Mouse (Mus musculus) thymus, postnatal 4 days (tissue): Measurements from ENCODE around the gene Rbm38.

ENCODE experiments used
- DNase-seq: peaks from one replicate; pipeline ENCODE4 v3.0.0; 2021

The Rbm38 gene

DNA sequence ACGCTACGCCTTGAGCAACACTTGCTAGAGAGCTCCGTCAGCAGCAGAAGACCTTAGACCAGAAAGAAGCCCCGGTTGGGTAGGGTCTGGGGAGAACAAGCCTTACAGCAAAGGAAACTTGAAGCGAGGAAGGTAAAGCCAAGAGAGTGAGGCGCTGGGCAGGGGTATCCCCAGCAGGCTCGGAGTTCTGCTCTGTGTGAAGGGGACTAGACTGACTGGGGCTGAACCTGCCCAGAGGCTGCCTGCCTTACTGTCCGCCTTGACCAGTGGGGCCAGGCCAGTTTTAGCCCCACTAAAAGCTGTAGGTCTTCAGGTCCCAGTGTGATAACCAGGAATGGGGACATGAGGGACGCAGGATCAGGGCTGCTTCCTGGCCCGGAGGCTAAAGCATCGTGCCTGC, at the start of gene Rbm38:
Gene Rbm38, plus strand, starts transcription at position 69 of the 400 bp plus-strand sequence.
- peak; percentile 36 for DNase-seq

DNA sequence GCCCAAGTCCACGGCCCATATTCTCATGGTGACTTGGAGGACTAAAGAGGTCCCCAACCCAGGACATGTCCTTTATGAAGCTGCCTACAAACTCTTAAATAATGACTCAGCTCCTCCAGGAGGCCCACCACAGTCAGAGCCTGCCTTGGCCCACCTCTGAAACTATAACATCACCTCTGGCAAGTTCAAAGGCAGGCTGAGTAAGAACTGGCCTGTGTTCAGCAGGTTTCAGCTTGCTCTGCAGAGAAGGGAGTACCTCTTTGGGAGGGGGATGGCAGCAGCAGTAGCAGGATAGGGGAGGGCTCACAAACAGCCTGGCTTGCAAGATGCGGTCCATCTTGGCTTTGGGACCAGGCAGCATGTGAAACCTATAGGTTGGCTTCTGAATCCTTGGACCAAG, 48.4 kb upstream of the Rbm38 start:
- no peak for DNase-seq

- DNase-seq, result peak; percentile 44
Observed at GRCm38 (mm10) chr2:172973806-172974565, 46.3 kb upstream of the Rbm38 start.

DNA sequence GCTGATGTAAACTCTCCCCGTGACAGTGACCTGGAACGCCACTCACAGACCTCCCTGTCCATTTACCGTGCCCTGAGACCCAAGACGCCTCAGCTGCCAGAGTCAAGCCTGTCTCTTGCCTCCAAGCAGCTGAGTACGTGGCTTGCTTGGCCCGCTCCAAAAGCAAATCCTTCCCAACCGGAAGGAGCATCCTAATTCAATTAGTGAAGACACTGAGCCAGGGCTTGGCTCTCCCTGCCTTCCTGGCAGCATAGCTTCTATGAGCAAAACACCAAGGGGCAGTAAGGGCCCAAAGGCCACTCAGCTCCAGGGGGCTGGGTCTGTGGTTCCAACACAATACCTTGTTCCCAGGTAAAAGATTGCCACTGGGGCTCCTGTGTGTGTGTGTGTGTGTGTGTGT, 45.6 kb upstream of the Rbm38 start:
- no peak for DNase-seq

DNA sequence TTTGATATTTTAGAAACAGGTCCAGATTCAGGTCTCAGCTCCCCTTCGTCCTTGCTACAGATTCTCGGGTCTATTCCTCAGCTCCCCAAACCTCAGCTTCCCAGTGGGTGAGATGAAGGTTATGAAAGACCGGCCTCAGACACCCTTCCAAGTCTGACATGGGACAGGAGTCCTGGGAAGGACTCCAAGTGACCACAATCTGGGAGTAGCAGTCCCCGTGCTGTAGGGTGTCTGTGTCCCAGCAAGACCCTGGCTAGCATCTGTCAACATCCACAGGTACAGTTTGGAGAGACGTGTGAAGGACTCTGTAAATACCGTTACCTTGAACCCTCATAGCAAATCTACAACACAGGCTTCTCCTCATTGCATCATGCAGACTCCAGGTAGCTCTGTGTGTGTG, 45.1 kb upstream of the Rbm38 start:
- DNase-seq, result no peak

- DNase-seq, result peak; percentile 75
Observed at GRCm38 (mm10) chr2:172976661-172977238, 43.5 kb upstream of the Rbm38 start.

GRCm38 (mm10) chr2:172977409-172978130, 42.7 kb upstream of the Rbm38 start, which contains the start of gene Spo11:
Gene Spo11 (plus strand): TSS chr2:172977700.
- DNase-seq, result peak; percentile 92

GRCm38 (mm10) chr2:172978131-172978633, 42.1 kb upstream of the Rbm38 start:
- DNase-seq, result peak; percentile 63

- DNase-seq, result peak; percentile 48
Observed at GRCm38 (mm10) chr2:172979666-172980345, 40.5 kb upstream of the Rbm38 start.

DNA sequence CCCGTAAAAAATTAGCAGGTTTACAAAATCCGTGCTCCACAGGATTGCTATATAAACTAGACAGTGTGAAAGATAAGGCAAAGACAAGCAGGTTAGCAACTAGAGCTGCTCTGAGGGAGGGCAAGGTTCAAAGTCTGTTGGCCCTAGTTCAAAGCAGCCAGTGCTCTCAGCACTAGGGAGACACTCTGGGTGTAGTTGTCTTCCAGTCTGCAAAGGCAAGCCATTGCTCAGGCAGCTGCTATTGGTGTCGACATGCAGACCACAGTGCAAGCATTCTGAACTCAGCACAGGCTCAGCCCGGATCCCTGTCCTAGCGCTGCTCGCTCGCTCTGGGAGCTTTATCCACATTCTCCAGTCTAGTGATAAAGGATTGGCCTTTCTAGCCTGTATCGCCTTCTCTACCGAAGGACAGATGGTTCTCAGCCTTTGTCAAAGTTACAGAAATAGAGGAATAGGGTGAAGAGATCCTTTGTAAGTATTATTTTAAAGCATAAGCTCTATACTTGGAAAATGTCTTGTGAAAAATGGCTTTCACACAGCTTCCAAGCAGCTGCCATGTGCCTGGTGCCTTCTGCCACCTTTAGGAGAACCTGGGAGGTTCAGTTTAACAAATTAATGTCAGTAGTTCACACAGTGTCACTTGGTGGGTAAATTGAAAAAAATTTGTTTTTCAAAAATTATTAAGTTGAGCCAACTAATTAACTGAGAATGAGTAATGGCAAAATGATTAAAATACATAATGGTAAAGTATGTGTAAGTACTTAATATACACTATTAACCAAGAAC, 37.3 kb upstream of the Rbm38 start:
- DNase-seq, result peak; percentile 49

- no peak for DNase-seq
Observed at GRCm38 (mm10) chr2:172990161-172990560, 30.1 kb upstream of the Rbm38 start.

DNA sequence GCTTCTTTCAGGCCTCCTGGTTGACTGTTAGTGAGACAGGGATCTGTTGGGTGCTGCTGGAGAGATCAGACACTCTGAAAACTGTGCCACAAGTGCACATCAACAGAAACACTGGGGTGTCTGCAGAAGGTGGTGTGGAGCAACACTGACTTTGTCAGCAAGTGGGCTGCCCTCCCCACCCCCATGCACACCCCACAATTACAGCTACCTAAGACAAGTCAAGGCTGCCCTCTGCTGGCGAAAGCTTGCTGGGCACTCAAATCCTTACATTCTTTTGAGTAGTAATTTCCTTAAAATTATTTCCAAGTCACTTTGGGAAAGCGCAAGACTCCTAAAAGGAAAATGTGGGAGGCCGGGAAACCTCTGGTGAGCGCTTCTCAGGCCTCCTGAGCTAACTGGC, 24.1 kb upstream of the Rbm38 start:
- DNase-seq, result peak; percentile 94

DNA sequence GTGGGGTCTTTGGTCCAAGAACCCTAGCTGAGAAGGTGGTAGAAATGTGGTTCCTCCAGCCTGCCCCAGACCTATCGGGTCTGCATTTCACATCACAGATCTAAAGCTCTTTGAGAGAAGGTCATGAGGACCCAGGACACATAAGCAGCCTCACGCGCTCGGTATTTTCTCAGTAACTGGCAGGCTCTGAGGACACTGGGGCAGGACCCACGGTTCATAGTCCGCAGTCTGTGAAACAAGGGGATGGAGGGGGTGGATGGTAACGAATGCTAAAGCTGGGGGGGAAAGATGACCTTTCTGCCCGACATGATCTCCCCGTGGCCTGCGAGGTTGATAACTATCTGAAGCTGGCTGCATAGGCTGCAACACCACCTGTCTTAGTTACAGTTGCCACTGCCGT, 22.6 kb upstream of the Rbm38 start:
- DNase-seq, result no peak

DNA sequence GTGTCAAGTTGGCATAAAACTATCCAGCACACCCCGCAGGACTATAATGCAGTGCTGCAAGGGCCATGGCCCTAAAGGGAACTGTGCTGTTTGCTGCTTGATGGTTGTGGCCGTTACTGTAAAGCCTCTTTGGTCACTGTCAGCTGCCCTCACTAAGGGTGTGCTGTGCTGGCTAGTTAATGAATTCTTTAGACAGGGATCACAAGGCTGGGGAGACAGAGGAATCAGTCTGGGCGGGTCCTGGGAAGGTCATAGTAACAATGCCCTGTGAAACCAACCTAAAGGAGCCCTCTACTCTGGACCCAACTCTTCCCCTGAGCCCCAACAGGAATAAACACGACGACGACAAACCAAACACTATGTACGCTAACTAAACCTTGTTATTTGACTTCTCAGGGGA, 21.8 kb upstream of the Rbm38 start:
- no peak for DNase-seq

GRCm38 (mm10) chr2:172999630-173000284, 20.5 kb upstream of the Rbm38 start, which contains the start of gene Rae1:
Gene Rae1 (plus strand): TSS chr2:173000117.
- DNase-seq, result peak; percentile 100

DNA sequence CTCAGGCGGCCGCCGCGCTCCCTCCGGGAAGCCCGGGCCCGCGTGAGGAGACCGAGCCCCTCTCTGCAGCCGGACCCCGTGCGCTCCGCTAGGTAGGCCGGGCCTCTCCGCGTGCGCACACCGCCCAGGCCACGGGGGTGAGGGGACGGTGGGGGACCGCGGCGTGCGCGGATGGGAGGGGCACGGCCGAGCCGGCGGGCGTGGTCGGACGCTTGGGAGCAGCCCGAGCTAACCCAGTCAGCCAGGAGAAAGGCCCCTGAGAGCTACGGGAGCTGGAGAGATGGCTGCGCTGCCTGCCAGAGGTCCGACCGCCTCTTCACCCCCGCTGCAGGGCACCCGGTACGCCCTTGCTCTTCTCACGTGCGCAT, 20.0 kb upstream of the Rbm38 start:
- DNase-seq, result no peak

GRCm38 (mm10) chr2:173000921-173001320, 19.4 kb upstream of the Rbm38 start:
- DNase-seq, result no peak

DNA sequence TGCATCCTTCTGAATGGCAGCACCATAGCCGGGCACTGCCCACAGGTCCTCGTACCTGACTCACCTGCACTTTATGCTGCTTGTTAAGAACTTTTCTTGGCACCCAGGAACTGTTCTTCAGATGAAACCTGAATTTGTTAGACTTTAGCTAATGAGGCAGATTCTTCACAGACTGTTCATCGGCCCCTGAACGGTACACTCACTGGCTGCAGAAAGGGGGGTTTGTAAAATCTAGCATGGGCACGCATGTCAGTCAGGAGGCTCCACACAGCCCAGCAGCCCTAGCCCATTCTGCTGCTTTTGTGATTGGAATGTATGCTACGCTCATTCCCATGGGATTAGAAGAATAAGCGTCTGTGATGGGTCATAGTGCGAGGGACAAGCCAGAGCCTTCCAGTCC, 16.6 kb upstream of the Rbm38 start:
- no peak for DNase-seq

GRCm38 (mm10) chr2:173010220-173010717, 10.0 kb upstream of the Rbm38 start:
- DNase-seq, result no peak

DNA sequence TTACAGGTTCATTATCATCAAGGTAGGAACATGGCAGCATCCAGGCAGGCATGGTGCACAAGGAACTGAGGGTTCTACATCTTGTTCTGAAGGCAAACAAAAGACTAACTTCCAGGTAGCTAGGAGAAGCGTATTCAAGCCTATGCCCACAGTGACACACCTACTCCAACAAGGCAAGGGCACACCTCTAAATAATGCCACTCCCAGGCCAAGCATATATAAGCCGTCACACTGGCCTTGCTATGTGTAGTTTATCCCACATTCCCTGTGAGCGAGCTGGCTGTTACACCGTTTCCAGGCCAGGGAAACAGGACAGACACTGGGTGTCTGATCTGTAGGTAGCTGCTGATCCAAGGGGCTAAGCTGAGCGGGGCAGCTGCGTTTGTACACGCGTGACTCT, 8.9 kb upstream of the Rbm38 start:
- DNase-seq, result no peak

- no peak for DNase-seq
Observed at GRCm38 (mm10) chr2:173014741-173015287, 5.5 kb upstream of the Rbm38 start.
